Mouse (Mus musculus) ES-E14 (cell line): ENCODE data around the gene Mt1. TPM values are rescaled to one million over a fixed set of nuclear protein-coding genes. Genes with fewer than 3 reads are reported as not detected.

ENCODE experiments used
- DNase-seq: peaks from one replicate; pipeline ENCODE4 v3.0.0-alpha.2; 2013; ENCODE audit warnings: low read depth, low spot score
- H3K27ac ChIP-seq: 2 replicates; pipeline ENCODE4 v1.5.1; 2012; ENCODE audit warnings: low read depth, mild to moderate bottlenecking, low read length, moderate library complexity, mixed read lengths; ENCODE audit not compliant: poor library complexity, insufficient read depth, severe bottlenecking
- H3K36me3 ChIP-seq: 2 replicates; pipeline ENCODE4 v1.6.1; 2012; ENCODE audit warnings: mild to moderate bottlenecking, low read length, moderate library complexity, mixed read lengths; ENCODE audit not compliant: control insufficient read depth, poor library complexity, insufficient read depth, severe bottlenecking
- H3K4me1 ChIP-seq, 2 experiments: fragments of 150-350 bp in 1 of 2; sonication (generic) in 1 of 2; 2 replicates each; pipeline ENCODE4 v1.6.1; 2012; ENCODE audit warnings: low read length in 2 of 2, mild to moderate bottlenecking in 1 of 2, mixed read lengths in 1 of 2; ENCODE audit not compliant: control insufficient read depth in 2 of 2, insufficient read depth in 2 of 2, poor library complexity in 1 of 2
- H3K4me3 ChIP-seq, 2 experiments: fragments of 150-350 bp in 1 of 2; sonication (generic) in 1 of 2; 2 replicates each; pipeline ENCODE4 v1.5.1; 2012; ENCODE audit warnings: low read length in 2 of 2, low read depth in 1 of 2, mild to moderate bottlenecking in 1 of 2, mixed read lengths in 1 of 2; ENCODE audit not compliant: insufficient read depth in 1 of 2, poor library complexity in 1 of 2, severe bottlenecking in 1 of 2
- H3K9ac ChIP-seq: 2 replicates; pipeline ENCODE4 v1.6.1; 2012; ENCODE audit warnings: low read depth, mild to moderate bottlenecking, low read length, mixed read lengths; ENCODE audit not compliant: poor library complexity, insufficient read depth, severe bottlenecking
- H3K9me3 ChIP-seq: fragments of 150-350 bp; sonication (generic); 2 replicates; pipeline ENCODE4 v1.6.1; 2012; ENCODE audit warnings: low read depth, mild to moderate bottlenecking, low read length; ENCODE audit not compliant: control insufficient read depth, insufficient read depth
- CHD2 ChIP-seq: IDR thresholded peaks from 2 replicates; pipeline ENCODE4 v1.6.1; 2014; ENCODE audit warnings: mild to moderate bottlenecking, low read depth, low read length, inconsistent platforms
- HCFC1 ChIP-seq: IDR thresholded peaks from 2 replicates; pipeline ENCODE4 v1.6.1; 2012; ENCODE audit warnings: low read length, inconsistent platforms, borderline replicate concordance; ENCODE audit not compliant: insufficient read depth
- MAFK ChIP-seq: IDR thresholded peaks from 2 replicates; pipeline ENCODE4 v1.6.1; 2014; ENCODE audit warnings: mild to moderate bottlenecking, low read depth, low read length, inconsistent platforms; ENCODE audit not compliant: insufficient read depth
- ZC3H11A ChIP-seq: IDR thresholded peaks from 2 replicates; pipeline ENCODE4 v1.6.1; 2012; ENCODE audit warnings: low read depth, mild to moderate bottlenecking, inconsistent platforms, low read length, borderline replicate concordance
- ZNF384 ChIP-seq: IDR thresholded peaks from 2 replicates; pipeline ENCODE4 v1.6.1; 2012; ENCODE audit warnings: low read depth, low read length, inconsistent platforms
- in situ Hi-C, 2 experiments: fragments of 600-800 bp; cut with MboI; formaldehyde crosslinking; loops; one replicate each; pipeline ENCODE4 v1.15.1; 2025; ENCODE audit warnings: low sequenced_read_pairs in 2 of 2, inconsistent platforms in 1 of 2; ENCODE audit not compliant: unreplicated experiment in 2 of 2
- total RNA-seq: library from RNA; depleted of rRNA; stranded (reverse); fragments of 300-350 nt; gene quantifications from 2 replicates; pipeline ENCODE4 v1.2.3, GENCODE M21; 2012; rRNA removed

Mt1 gene
- 306 and 332 TPM in 2 replicates for total RNA-seq

DNA sequence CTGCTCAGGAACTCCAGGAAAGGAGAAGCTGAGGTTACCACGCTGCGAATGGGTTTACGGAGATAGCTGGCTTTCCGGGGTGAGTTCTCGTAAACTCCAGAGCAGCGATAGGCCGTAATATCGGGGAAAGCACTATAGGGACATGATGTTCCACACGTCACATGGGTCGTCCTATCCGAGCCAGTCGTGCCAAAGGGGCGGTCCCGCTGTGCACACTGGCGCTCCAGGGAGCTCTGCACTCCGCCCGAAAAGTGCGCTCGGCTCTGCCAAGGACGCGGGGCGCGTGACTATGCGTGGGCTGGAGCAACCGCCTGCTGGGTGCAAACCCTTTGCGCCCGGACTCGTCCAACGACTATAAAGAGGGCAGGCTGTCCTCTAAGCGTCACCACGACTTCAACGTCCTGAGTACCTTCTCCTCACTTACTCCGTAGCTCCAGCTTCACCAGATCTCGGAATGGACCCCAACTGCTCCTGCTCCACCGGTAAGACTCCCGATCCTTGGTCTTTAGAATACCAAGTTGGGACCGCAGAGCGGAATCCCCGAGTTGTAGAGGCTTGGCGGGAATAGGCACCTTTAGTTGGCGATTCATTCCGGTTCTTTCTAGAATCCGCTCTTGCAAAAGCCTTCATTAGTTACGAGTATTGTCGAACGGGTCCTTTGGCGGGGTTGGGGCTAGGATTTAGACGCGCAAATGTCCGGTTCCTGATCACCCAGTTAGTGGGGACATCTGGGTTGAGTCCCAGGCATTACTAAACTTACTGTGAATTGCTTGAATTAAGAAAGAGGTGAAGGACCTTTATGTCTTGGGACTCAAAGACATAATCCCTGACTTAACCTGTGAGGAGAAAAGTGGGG lies at the start of gene Mt1:
Gene Mt1, plus strand, starts transcription at position 226 of the 856 bp plus-strand sequence.
- in situ Hi-C loops = no loop called here
- peak; percentile 92 for DNase-seq
- Histone ChIP-seq H3K4me3 (peak within 1 kb of the TSS; percentile 79 to 80), H3K4me1 (peaks cover 9 to 15% of the 10 kb centered on the region in 2 experiments; a peak in 3 of 4 replicates), H3K27ac (peak within 1 kb of the TSS; percentile 54; the same call in 1 of the 2 replicates), H3K9ac (peak within 1 kb of the TSS; percentile 83), H3K36me3 (peaks cover 4% of the 10 kb centered on the region; the same call in 1 of the 2 replicates), H3K9me3 (no peaks in the 10 kb centered on the region)
- no peak for TF ChIP-seq ZNF384
- TF ChIP-seq MAFK = 0 out of 2 replicates have a peak, but pooled peaks have one; percentile 11

GRCm38 (mm10) chr8:94129133-94129789 lies 49.6 kb upstream of the Mt1 start:
- Histone ChIP-seq H3K9me3 (no peaks in the 10 kb centered on the region), H3K27ac (no peak overlapping the region), H3K4me3 (no peak overlapping the region), H3K9ac (no peak overlapping the region), H3K4me1 (no peaks in the 10 kb centered on the region), H3K36me3 (no peaks in the 10 kb centered on the region)
- no peak for DNase-seq
- in situ Hi-C loops = no loop called here
- TF ChIP-seq MAFK (no peak), HCFC1 (no peak), CHD2 (no peak), ZC3H11A (no peak), ZNF384 (no peak)

DNA sequence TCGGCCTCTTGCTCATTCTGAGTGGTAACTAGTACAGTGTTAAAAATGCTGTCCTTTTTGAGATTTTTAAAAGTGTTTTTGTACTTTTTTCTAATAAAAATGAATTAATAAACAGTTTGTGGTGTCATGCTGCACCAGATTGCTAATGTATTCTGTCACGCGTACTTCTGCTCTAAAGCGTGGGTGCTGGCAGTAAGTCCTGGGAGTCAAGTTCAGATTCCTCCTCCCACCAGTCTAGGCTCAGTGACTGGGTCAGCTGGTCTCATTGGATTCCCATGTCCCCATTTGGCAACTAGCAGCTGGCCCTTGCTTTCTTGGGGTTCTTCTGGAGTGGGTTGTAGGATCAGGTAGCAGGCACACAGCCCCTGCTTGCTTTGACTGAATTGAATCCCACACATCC lies 48.8 kb upstream of the Mt1 start:
- in situ Hi-C loops = no loop called here
- no peak for DNase-seq
- H3K4me1 ChIP-seq = no peaks in the 10 kb centered on the region

GRCm38 (mm10) chr8:94132096-94132495 lies 46.8 kb upstream of the Mt1 start:
- no peak for DNase-seq
- Histone ChIP-seq H3K9me3 (no peaks in the 10 kb centered on the region), H3K4me3 (no peak overlapping the region), H3K36me3 (no peaks in the 10 kb centered on the region), H3K9ac (no peak overlapping the region), H3K27ac (no peak overlapping the region), H3K4me1 (peaks cover 0 to 3% of the 10 kb centered on the region in 2 experiments; a peak in 1 of 4 replicates)
- TF ChIP-seq ZNF384 (no peak), MAFK (no peak), ZC3H11A (no peak), HCFC1 (no peak), CHD2 (no peak)
- in situ Hi-C loops = no loop called here

More for the DNA sequence above, 48.8 kb upstream of the Mt1 start:
- Histone ChIP-seq H3K9me3 (no peaks in the 10 kb centered on the region), H3K9ac (no peak overlapping the region), H3K27ac (no peak overlapping the region), H3K36me3 (no peaks in the 10 kb centered on the region), H3K4me3 (no peak overlapping the region)
- TF ChIP-seq ZC3H11A (no peak), ZNF384 (no peak), CHD2 (no peak), HCFC1 (no peak), MAFK (no peak)
